Mouse (Mus musculus) thymus, adult 18-20 months (tissue): ENCODE results near the gene Fam92b.

Experiments
- DNase-seq, 2 experiments: peaks; one replicate each; pipeline ENCODE4 v3.0.0; 2022; ENCODE audit warnings: mixed read lengths in 2 of 2

Gene Fam92b

DNA sequence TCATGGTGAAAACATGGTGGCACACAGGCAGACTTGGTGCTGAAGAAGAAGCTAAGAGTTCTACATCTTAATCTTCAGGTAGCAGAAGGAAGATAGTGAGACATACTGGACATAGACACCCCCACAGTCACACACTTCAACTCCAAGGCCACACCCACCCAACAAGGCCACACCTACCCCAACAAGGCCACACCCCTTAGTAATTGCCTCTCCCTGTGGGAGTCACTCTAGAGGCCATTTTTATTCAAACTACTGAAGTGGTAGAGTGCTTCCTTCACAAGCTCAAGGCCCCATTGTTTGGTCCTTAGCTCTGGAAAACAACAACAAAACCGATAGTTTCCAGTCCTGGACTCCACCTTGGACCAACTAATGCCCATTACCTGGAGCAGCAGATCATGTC is 31.2 kb downstream of the Fam92b start:
- no peak for DNase-seq

DNA sequence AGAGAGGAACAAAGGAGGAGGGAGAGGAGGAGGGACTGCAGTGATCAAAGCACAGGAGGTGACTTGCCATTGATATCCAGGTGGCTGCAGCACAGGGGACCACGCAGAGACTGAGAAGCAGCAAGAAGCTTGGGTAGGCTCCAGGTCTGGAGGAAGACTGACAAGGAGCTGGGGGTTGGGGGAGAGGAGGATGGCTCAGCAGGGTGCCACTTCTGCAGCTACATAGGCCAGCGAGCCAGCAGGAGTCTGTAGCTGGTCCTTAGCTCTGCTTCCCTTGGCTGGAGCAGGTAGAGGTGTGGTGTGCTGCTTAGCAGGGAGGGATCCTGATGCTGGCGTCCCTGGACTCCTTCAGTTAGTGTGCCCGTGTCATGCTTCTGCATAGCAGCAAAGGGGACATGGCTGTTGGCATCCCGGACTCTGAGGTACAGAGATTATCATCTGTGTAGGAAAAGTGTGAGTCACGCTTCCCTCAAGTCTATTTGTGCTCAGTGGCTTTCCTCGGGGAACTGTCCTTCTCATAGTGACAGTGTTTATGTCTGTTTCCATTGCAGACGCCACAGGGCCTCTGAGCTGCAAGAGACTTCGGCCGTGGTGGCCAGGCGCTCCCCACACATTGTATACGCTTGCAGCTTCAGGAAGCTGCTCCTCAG is 32.5 kb downstream of the Fam92b start:
- no peak for DNase-seq

DNA sequence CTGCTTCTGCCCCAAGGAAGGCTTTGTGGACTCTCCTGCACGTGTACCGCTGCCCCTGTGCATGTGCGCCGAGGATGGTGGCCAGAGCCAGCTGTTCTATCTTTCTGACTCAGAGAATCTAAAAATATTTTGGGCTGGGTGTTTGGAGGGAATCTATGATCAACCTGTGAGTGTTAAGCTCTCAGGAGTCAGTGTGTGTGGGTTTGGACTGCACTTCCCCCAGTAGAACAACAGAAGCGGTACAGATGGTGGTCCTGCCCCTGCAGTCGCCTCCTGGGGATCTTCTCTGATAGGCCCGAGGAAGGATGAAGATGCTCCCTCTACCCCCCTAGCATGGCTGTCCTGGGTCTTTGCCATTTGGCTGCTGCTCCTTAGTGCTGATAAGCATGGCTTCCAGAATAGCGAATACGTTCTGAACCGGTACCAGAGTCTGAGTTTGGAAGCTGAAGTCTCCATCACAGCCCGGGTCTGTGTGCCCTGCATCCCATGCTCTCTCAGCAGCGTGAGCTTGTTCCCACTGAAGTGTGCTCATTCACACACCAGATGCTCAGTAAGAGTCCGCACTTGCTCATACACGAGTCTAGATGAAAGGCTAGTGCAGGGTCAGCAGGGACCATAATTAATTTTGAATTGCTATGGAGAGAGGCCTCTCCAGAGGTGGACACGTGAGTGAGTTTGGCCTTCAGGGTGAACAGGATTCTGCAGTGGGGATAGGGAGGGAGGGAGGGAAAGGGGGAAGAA is 33.2 kb downstream of the Fam92b start:
- no peak for DNase-seq

DNA sequence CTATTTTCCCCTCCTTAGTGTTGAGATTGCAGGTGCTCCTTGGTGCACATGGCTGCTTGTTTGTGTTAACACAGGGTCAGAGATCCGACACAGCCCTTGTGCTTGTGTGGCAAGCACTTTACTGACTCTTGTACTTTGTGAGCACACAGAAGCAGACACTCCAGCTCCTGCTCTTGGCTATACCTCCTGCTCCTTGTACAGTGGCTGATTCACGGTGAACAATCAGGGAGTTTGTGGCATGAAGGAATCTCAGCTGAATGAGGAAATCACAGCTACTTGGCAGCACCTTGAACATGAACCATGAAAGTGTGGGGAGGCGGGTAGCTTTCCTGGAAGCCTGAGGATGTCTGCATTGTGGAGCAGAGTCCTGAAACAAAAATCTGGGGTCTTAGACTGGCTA is 36.5 kb downstream of the Fam92b start:
- DNase-seq, result no peak

DNA sequence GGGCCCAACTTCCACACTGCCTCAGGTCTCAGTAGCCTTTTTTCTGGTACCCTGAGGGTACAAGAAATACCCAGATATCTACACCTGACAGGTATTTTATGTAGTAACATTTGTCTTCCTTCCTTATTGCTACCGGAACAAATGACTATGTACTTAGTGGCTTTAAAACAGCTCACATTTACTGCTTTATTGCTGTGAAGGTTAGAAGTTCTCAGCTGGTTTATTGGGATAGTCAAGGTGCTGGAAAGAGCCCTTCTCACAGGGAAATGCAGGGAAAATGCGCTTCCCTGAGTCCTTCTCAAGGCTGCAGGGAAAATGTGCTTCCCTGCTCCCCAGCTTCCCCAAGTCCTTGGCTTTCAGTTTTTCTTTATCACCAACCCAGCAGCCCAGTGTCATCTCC is 38.3 kb downstream of the Fam92b start:
- DNase-seq, result no peak

DNA sequence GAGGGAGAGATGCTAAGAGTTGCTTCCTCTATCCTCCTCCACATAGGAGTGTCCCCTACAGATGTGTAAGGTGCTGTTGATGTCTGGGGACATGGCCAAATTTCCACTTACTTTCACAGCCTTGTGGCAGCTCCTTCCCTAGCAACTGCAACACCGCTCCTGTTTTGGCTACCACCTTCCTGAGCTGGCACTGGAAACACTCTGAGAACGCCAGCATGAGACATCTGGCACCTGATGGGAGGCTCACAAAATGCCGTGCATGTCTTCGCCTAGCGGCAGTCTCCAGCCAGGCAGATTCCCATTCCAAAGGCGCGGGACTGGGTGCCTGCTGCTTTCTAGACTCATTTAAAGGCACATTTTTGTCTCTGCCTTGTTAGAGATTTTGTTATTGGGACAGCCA is 40.6 kb downstream of the Fam92b start:
- no peak for DNase-seq

DNA sequence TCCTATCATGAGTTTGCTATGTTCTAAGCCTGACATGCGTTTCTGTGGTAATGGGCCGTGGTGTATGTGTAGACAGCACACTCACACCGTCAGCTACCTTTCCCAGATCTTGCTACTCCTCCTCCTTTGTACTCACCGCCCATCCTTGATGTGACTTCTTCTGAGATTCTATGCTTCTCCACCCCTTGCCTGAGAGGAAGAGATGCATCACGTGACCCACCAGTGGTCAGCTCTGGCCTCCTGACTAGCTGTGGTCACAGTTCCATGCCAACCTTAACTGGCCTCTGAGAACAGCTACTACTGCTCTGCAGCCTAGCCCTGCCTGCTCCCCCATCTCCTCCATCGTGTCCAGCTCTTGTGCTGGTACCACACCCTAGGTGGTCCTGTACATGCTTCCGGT is 41.6 kb downstream of the Fam92b start:
- no peak for DNase-seq

DNA sequence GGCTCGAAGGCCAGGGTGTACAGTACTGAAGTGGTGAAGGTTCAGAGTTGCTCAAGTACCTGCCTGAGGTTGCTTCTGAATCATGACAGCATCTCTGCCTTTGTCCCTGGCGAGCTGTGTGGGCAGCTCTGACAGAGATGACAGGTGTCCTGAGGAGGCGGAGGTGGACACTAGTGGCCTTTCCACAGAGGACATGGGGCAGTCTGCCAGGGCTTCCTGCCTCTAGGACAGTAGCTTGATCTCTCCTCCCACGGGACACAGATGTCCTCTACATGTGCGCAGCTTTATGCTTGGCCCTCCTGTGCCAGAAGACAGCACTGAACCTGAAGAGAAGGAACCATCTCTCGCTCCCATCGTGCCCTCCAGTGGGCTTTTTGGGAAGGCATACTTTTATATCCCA is 44.1 kb downstream of the Fam92b start:
- DNase-seq, result no peak

DNA sequence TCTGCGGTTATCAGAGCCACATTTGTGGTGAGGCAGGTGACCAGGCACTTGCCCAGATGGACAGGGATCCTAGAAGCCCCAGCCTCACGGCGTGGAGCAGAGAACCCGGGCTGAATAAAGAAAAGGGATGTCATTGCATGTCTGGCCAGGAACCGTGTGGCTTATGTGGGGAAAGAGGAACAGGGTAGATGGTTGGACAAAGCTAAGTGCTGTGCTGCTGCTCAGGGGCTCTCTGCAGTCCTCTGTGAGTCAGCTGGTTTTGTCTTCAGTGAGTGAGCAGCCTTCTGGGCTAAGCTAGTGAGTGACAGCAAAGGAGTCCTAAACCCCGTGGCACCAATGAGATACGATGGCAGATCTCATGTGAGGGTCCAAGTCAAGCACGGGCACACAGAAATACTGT is 46.1 kb downstream of the Fam92b start:
- DNase-seq, result no peak

DNA sequence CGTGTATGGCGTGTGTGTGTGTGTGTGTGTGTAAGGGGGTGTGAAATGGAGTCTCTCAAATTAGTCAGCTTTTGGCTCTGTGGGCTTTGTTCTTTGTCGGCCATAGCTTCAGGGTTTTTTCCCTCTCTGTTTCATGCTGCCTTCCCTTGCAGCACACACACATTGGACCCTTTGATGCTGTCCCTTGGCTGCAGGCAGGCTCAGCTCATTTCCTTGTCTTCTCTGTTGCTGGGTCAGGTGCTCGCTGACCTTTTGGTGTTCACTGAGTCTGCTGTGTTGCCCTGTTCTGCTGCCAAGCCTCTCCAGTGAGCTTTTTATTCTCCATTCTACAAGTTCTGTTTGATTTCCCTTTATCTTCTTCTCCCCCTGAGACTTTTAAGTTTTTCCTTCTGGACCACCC is 47.7 kb downstream of the Fam92b start:
- no peak for DNase-seq

DNA sequence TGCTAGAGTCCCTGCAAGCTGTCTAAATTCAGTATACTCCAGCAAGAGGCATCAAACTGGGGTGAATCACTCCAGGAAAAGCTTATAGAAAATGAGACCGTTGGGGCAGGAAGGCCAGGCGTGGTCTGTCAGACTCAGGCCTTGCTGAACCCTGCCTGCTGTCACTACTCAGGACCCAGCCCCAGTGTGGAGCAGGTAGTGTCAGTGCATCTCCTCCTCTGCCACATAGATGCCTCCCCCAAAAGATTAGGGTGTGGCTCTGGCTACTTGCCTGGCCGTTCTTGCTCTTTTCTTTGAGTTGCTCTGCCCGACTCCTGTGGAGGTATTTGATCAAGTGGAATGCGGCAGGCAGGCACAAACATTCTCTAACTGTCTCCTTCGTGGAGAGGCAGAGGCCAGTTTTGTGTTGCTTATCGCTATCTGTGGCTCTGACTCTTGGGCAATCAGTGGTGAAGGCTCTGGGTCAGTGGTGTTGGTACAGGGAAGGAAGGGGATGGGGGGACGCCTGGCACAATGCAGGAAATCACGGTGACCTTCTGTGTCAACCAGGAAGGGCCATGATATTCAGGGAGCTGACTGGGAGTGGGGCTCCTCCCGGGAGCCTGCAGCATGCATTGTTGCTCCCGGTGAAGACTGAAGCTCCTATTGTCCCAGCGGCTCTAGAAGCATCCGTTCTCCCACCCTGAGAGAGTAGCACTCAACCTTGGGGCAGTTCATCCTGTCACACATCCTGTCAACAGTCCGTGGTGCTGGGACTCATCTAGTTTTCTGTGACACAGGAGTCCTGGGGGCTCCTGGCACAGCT is 50.7 kb downstream of the Fam92b start:
- DNase-seq, result no peak

DNA sequence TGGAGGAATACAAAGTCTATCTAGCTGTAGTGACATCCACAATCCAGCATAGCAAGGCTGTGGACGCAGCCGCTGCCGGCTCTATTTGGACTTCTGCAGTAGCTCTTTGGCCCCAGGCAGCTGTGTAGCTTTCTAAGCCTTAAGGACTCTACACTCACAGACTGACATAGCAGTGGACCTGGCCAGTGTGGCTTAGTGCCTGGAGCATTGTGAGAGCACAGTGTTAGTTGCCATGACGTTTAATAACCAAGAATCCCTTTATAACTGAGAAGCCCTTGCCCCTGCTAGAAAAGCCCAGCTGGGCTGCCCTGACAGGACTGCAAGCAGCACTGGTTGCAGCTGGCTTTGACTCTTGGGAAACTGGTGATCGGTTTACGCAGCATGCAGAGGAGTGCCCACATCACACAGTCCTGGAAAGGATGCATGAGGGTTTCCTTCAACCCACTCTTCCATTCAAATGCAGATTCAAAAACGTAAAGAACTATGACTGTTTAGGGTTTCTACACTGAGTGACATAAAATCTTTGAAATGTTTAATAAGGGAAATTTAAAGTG is 52.4 kb downstream of the Fam92b start:
- DNase-seq, result no peak

DNA sequence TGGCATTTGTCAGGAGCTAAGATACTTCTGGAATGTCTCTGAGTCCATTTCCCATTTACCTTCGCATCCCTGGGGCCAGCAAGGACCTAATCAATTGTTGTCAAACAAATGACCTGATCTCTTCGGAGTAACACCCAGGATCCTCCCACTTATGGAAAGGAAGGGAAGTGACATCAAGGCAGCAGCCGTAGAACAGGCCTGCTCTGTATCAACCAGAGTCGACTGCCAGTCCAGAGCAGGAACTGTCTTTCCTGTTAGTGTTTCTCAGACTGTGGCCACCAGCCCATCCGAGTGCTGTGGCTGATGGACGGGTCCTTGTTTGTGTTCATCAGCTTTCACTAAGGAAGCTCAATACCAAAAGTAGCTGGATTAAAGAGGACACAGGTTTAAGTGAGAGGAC is 53.0 kb downstream of the Fam92b start:
- no peak for DNase-seq

DNA sequence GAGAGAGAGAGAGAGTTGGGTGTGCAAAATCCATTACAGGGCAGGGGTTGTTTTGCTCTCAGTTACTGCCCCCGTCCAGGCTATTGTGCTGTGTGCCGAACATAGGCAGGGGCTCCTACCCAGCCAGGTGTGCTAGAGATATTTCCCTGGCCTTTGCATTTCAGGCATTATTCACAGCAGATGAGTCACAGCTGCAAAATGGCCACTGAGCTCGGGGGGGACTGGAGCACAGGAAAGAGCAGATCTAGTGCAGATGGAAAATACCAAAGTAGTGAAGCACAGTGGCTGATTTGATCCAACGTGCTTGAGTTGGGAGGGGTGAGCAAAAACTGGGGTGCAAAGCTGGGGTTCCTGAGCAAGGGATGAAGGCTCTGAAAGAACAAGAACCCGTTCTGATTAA is 56.3 kb downstream of the Fam92b start:
- no peak for DNase-seq

DNA sequence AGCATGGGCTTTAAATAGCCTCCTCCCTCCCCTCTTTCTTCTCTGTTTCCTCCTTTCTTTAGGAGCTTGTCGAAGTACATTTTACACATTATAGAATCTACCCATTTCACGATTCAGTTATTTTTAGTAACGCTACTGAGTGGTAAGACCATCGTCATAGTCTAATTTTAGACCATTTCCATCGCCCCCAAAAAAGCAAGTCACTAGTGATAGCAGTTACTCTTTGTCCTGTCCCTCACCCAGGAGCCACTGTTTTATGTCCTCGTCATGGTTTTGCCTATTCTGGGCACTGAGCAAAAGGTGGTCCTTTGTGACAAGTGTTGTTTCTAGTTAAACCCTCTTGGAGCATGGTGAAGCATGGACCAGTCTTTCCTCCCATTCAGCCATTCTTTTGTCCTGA is 57.3 kb downstream of the Fam92b start:
- DNase-seq, result no peak

DNA sequence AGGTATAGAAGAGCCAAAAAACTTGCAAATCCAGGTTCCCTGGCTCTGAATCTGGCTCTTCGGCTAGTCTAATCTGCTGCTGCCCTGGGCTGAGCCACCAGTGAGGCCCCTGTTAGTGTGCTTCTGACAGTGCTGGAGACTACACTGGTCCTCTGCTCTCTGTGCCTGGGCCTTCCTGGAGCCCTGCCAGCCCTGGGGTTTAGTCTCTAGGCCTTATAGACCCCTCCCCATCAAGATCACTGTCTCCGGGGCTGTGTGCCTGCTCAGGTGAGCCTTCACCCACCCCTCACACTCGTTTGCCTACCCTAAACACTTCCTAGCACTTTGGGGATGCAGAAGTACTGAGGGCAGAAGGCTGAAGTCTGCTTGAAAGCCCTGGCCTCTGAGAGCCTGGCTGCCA is 57.8 kb downstream of the Fam92b start:
- DNase-seq, result no peak

DNA sequence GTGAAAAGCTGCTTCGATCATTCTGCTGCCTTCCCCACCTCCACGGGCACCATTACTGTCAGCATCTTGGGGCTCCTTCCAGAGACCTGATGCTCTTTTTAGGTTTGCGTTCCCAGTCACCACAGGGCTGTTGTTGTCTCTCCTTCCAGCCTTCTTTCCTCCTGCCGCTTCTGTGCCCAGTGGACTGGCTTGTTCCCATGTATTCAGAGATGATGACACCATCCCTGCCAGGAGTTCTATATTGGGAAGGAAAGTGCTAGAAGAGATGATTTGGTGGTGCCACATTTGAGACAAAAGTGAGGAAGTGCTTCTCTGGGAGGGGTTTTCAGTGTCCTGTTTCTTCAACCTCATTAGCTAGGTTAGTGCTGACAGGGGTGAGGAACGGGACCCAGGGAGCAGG is 58.4 kb downstream of the Fam92b start:
- no peak for DNase-seq

DNA sequence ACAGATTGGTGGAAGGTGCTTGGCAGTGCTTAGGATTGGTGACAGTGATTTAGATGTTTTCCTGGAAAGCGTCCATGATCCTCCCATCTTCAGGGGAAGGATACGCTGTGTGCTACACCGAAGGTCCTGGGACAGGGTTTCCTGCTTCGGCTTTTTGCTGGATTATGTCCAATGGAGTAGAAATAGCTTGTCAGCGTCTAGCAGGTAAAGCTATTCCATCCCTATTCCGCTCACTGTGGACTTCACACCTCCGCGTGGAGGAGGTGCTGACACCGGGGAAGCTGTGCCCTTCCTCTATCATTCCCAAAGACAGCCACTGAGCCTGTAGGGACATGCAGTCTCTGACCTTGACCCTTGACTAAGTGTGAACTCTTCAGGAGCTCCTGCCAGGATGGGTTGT is 59.1 kb downstream of the Fam92b start:
- no peak for DNase-seq

DNA sequence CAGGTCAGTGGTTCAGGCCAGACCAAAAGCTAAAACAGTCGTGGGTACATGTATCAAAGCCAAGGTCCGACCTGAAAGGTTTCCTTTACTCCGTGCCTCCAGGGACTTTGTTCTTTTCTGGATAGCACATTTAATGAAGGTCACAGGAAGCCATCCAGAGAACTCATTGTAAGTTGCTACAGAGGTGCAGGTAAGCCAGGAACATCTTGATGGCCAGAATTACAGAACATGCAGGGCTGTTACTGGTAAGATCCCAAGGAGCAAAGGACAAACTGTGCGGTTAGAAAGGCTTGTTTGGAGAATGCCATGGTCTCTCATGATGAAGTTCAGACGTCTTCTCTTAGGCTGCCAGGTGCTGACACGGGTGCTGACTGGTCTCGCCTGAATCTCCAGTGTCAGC is 60.7 kb downstream of the Fam92b start:
- DNase-seq, result no peak
